Mouse (Mus musculus): Measurements from ENCODE around the gene Ncoa7.

DNA sequence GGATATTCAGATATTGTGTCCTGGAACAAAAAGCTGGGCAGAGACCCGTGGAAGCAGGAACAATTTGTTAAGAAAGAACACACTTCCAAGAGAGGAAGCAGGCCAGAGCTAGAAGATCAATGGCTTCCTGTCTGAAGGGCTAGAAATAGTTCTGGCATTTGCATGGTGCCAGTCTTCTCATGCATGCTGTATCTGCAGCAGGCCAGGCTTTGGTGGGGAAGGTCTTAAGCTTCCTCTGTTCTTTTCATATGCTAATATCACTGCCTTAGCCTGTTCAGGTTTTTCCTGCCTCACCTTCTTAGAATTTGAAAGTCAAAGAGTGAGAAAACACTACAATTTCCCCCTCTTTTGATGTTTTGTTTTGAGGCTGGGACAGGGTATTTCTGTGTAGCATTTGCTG is 175.6 kb downstream of the Ncoa7 start:
- no peak for TF ChIP-seq CTCF (IDR thresholded peaks at IDR 0.05; ENCODE audit: control insufficient read depth, insufficient read depth, insufficient read length)
- TF ChIP-seq FOSL1 (IDR thresholded peaks at IDR 0.05; ENCODE audit: insufficient read depth, low read length, poor library complexity, severe bottlenecking), result no peak
- TF ChIP-seq MAX (IDR thresholded peaks at IDR 0.05), result no peak
- no peak for TF ChIP-seq USF1 (IDR thresholded peaks at IDR 0.05; ENCODE audit: low read depth)
- TF ChIP-seq MYOD1 (IDR thresholded peaks at IDR 0.05; ENCODE audit: control insufficient read depth, insufficient read length, low read depth), result no peak
- TF ChIP-seq MYOG (IDR thresholded peaks at IDR 0.05; ENCODE audit: control insufficient read depth, extremely low read depth, insufficient read length), result no peak

All from C2C12 (cell line).